Mouse (Mus musculus): ENCODE results near the gene Alg3.

DNA sequence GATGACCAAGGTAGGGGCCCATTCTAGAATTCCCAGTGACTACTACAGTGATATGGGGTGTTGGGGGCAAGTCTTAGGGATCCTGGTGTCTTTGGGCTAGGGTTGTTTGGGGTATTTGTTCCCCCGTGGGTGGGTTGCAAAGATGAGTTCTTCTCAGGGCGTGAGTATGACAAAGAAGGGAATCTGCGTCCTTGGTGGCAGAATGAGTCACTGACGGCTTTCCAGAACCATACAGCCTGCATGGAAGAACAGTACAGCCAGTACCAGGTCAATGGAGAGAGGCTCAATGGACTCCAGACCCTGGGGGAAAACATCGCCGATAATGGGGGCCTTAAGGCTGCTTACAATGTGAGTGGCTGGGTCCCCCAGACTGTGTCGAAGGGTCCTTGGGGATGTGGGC lies 32.4 kb upstream of the Alg3 start:
- TF ChIP-seq CTCF (IDR thresholded peaks at IDR 0.05; ENCODE audit: low read depth, low read length), result no peak
- TF ChIP-seq POLR2A (IDR thresholded peaks at IDR 0.05; ENCODE audit: insufficient read depth, low read length), result no peak
- no peak for TF ChIP-seq EP300 (IDR thresholded peaks at IDR 0.05; ENCODE audit: insufficient read depth, low read depth, low read length)

Measured in ES-Bruce4 (cell line).